Mouse (Mus musculus) cerebellum, postnatal 10 days (tissue): ENCODE data around the gene M1ap.

Source experiments
- DNase-seq, 2 experiments: peaks; one replicate each; pipeline ENCODE4 v3.0.0; 2021; ENCODE audit warnings: mixed read lengths in 2 of 2

The M1ap gene

DNA sequence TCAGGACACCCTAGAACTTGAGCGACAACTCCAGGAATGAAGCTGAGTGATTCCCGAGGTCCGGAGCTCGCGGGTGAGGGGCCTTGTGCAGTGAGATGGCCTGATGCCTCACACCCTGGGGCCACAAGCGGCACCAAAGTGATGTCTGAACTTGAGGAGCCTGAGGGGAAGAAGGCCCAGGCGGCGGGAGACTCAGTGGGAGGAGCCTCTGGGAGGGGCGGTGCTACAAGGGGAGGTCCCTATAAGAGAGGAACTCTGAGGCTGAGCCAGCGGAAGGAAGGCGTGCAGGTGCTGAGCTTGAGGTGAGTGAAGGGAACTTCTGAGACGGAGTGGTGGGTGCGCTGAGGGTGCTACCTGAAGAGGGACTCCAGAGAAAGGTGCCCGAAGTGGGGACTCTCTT, at the start of gene M1ap:
Gene M1ap, plus strand, starts transcription at position 252 of the 400 bp plus-strand sequence.
- no peak for DNase-seq

DNA sequence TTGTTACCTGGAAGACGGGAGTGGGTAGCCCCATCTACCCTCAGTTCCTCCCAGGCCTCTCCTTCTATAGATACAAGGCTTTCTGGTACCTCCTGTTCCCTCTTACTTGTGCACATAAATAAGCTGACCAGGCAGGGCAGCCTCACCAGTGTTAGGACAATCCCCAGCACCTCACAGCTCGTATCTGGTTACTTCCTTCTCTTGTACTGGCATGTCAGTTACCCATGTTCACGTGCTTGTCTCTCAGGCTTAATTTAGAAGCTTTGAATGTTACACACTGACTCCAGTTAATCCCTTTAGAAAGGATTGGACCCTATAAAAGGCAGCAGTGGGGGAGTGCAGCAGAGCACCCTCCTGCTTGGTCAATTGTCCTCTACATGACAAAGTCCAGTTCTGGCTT, 49.4 kb upstream of the M1ap start:
- no peak for DNase-seq

DNA sequence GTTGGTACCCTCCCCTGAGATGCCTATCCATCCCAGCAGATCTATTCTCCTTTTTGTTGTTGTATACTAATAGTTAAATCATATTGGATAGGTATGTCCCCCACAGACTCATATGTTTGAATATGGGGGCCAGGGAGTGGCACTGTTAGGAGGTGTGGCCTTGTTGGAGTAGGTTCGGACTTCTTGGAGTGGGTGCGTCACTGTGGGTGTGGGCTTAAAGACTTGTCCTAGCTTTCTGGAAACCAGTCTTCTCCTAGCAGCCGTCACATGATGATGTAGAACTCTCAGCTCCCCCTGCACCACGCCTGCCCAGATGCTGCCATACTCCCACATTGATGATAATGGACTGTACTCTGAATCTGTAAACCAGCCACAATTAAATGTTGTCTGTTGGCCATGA, 48.5 kb upstream of the M1ap start:
- no peak for DNase-seq

DNA sequence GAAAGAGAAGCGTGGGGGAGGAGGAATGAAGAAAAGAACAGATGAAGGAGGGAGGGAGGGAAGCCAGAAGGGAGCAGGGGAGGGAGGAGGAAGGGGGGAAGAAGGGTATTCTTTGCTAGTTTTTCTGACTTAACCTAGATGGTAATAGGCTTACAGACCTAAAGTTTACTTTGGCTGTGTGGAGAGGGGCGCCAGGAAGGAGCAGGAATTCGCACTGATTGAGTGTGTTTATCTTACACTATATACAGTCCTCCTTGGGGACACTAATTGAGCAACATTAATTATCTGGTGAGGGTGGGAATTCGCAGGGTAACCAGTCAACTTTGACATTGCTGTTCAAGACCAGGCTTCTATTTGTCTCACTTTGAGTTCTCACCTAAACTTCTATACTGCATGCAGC, 48.0 kb upstream of the M1ap start:
- no peak for DNase-seq

GRCm38 (mm10) chr6:82902559-82902958, 44.1 kb upstream of the M1ap start:
- no peak for DNase-seq

DNA sequence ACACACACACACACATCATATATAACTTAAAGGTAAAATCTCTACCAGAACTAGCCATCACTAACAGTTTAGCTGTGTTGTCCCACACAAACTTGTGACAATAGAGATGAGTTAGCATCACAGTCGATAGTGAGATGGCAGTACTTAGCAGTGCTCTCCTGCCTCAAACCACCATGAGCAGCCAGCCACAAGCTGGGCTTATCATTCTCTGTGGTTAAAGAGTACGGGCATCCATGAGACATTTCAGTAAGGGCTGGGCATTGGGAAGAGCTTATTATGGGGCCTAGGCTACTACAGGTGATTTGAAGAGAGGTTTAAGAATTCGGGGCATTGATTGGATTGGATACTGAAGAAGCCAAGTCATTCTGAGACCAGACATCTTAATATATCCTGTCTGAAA, 39.7 kb upstream of the M1ap start:
- no peak for DNase-seq

GRCm38 (mm10) chr6:82908034-82908433, 38.7 kb upstream of the M1ap start:
- peak; percentile 28 to 55 for DNase-seq

GRCm38 (mm10) chr6:82909136-82909855, 37.4 kb upstream of the M1ap start:
- DNase-seq, result peak; percentile 76 to 77

GRCm38 (mm10) chr6:82911303-82911702, 35.4 kb upstream of the M1ap start:
- no peak for DNase-seq

DNA sequence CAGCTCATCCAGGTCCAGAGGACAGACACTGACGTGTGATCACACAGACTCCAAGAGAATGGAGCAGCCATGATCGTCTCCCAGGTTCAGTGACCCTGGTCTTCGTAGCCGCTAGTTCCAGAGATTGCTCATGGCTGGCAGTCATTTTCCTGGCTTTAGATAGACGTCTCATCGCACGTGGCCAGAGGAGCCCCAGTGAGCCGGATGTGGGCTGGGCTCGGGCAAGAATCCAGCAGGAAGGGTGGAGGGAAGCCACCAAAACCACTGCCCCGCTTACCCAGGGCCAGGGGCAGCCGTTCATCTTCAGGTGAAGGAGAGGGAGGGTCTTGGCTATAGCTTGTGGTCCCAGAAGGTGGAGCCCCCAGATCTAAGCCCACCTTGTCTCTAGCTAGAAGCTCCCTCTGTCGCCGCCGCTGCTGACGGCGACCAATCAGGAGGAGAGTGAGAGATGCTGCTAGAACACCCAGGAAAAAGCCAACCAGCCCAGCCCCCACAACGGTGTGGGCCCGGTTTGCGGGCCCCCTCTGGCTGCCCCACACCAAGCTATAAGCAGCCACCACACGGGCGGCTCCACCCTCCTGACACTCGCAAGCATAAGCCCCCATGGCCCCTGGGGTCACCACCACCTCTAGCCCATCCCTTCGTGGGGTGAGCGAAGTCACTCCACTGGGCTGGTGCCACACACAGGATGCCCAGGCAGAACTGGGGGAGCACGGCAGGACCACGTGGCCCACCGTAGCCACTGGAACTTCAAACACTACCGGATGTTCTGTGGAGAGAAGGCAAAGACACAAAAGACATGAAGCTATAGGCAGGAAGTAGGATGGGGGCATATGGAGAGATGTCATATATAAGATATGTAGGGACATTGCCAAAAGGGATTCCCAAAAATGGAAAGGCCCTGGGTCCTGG, 33.1 kb upstream of the M1ap start:
- peak; percentile 53 to 54 for DNase-seq

- peak; percentile 91 to 94 for DNase-seq
These were observed 30.8 kb upstream of the M1ap start for GRCm38 (mm10) chr6:82915889-82916288.

- peak; percentile 37 to 51 for DNase-seq
These were observed 30.2 kb upstream of the M1ap start for GRCm38 (mm10) chr6:82916459-82916858.

DNA sequence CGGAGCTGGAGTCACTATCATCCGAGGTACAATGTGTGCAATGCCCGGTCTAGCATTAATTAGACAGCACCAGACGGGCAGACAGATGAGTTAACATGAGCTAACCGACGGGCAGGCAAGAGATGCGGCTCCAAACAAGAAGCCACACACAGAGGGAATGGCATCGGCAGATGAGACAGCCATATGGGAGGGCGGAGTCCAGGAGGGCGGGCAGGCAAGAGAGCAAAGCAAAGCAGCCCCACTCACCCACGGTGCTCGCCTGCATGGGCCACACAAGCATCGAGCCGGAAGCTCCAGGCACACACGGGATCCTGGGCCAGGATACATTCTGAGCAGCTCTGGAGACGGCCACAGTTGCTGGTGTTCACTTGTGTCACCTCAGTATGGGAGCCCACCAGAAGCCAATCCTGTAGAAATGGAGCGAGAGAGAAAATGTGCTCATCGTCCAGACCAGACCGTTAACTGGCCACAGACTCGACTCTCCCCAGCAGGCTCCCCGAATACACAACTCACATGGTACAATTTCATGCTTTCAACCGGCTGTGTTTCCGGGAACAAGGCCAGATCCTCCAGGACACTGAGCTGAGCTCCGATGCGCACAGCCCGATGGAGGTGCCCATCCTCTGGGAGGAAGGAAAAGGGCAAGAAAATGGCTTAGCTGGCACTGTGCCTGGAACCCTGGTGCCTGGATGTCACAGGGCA, 29.5 kb upstream of the M1ap start:
- DNase-seq, result peak; percentile 97

- no peak for DNase-seq
These were observed 28.9 kb upstream of the M1ap start for GRCm38 (mm10) chr6:82917778-82918129.

DNA sequence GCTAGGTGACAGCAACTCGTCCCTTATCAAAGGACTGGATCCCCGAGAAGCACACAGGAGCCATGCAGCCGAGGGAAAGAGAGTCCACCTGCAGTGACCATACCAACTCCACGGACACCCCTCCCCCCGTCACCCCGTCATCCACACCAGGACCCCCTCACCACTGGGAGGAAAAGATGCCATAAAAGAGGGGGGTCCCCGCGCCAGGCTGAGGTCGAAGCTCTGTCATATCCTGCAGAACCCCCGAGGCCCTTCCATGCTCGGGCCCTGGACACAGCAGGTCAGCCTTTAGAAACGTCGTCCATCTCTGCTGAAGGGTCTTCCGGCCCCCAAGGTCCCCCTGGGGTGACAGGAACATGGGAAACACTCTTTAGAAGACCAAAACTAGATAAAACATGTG, 28.3 kb upstream of the M1ap start:
- peak; percentile 39 to 49 for DNase-seq

GRCm38 (mm10) chr6:82919520-82919919, 27.2 kb upstream of the M1ap start:
- peak in 1 of 2 experiments; percentile 29 for DNase-seq

DNA sequence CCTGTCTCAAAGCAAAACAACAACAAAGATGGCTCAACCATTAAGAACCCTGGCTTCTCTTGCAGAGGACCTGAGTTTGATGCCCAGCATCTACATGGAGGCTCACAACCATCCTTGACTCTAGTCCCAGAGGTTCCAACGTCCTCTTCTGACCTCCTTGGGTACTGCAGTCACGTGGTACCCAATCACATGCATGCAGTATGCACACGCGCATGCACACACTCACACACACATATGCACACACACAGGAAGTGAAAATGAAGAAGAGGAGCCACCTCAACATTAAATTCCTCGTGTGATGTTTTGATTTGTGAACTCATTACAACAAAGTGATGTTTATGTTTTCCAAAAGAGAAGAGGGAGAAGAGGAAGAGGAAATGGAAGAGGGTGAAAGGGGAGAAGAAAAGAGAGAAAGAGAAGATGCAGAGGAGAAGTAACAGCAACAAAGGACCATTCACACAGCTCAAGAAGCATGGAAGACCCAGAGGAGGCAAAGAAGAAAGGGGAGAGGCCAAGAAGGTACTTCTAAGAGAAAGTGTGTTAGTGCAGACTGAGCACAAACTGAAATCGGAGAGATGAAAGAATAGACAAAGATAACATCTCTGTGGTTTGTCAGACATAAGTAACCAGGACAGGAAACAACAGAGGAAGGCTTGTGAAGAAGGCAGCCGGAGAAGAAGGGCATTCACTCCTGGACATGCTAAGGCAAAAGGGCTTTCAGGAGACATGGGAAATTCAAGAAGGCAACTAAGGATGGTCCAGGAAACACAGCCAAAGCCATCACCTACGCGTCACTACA, 25.1 kb upstream of the M1ap start:
- no peak for DNase-seq

GRCm38 (mm10) chr6:82925005-82925404, 21.7 kb upstream of the M1ap start:
- peak; percentile 32 to 34 for DNase-seq

DNA sequence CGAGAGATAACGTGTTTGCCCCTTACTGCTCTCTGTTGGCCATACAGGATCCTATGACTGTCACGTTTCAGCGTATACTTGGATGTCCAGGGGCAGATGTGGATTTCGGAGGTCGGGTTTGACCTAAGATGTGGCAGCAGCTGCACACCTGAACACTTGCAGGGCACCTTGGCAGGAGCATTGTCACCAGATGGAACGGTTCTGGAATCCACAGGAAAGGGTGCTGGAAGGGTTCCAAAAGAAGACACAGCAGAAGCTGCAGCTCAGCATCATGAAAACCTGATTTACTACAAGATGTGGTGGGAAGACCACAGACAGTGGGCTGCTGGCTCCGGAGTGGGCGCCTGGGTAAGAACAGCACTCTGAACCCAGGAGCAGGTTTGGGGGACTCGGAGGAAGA, 20.6 kb upstream of the M1ap start:
- DNase-seq, result peak; percentile 74 to 84

- peak; percentile 89 to 90 for DNase-seq
These were observed 20.2 kb upstream of the M1ap start for GRCm38 (mm10) chr6:82926528-82926927.

GRCm38 (mm10) chr6:82927617-82928016, 19.1 kb upstream of the M1ap start:
- DNase-seq, result no peak

- DNase-seq, result peak in 1 of 2 experiments; percentile 17
These were observed 12.0 kb upstream of the M1ap start for GRCm38 (mm10) chr6:82934616-82935230.
